Mouse (Mus musculus) induced T-regulatory cell, adult 2 months (primary cell): ENCODE data around the gene Tuba1b.
"Not testable (repeated sequence)": the region's sequence is repeated elsewhere in the genome, so short reads cannot be mapped to it uniquely, and the experiment has no call there.

Experiments used
- DNase-seq: peaks from one replicate; pipeline ENCODE4 v3.0.0-alpha.2; 2012; ENCODE audit warnings: low read depth

The Tuba1b gene

DNA sequence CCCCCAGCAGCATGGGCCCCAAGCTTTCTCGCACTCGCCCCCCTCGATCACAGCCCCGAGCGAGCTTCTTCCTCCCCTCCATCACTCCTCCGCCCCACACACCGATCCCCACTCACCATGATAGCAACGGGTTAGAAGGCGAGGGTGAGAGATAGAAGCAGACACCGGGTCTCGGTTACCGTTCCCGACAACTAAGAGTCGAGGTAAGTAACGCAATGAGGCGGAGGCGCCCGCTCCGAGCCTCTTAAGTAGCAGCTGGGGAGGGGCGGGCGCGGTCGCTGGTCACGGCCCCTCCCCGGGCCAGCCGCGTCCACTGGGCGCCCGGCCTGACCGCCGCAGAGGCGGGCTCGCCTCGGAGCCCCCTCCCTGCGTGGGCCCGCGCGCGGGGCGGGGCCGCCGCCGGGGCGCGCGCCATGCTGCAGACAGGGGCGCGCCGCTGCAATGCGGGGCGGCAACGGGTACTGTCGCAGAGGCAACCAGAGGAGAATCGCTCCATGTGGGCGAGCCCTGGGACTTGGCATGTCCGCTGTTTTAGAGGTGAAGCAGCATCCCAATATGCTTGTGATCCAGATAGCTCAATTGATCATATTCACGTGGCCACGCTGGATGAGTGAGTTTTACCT lies at the start of gene Tuba1b:
Tuba1b (minus strand) TSS at position 349 of the 623 bp plus-strand sequence.
- peak; percentile 92 for DNase-seq

DNA sequence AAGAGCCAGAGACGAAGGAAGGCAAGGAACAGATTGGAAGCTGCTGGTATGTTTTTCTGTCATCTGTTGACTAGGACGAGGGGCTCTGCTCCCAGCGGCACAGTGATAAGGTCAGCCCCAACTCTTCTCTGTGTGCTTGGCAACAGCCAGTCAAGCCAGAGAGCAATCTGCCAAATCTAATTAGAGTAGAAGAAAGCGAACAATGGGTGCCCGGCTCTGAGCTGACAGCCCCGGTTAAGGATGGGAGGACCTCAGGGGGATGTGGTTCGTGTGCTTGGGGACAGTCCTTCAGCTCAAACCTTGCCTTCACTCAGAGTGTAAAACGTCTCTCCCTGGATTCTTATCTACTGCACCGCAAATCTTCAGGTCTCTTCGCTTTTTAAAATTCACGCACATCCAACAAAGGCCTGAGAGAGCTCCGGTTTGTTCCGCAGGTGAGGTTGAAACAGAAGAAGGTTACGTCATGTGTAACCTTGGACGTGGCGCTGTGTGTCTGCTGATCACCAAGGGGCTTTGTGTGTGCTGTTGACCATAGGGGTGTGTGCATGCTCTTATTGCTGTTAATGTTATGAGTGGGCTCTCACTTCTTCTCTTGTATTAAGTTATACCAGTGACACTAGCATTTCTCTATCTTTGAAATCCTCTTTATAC lies 49.2 kb upstream of the Tuba1b start:
- DNase-seq, result no peak

DNA sequence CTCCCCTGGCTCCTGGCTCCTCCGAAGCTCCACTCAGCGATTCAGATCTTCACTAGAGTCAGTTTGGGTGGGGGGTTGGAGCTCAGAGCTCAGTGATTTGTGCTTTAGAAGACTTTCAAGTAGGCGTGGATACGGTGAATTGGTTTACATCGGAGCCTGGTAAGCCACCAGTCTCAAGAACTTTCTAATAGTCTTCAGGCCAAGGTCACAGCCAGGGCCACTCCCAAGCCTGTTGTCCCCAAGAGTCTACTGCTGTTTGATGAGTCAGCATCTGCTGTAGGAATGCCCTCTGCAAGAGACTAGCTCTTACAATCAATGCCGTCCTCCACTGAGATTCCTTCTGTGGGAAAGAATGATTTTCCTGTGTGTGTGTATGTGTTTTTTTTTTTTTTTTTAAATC lies 47.7 kb upstream of the Tuba1b start:
- no peak for DNase-seq

DNA sequence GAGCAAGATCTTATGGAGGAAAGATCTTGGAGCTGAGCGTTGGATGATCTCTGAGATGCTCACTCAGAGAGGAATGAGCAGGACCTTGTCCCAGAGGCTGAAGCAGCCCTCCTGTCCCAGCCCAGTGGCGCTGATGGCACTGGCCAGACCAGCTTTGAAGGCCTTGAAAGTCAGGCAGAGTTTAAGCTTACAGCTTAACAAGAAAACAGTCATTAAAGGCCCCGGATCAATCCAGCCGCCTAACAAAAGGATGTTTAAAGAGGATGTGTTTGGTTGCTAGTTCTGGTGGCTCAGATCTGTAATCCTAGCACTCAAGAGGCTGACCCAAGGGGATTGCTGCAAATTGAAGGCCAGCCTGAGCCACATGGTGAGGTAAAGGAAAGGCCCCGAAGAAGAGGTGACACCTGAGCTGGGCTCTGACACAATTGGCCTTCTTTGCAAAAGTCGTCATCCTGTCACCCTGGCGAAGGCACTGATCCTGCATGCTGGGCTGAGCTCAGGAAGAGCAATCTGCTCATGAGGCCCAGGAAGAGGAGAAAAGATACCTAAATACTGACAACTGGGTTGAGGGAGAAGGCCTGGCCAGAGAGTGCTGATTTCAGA lies 45.7 kb upstream of the Tuba1b start:
- DNase-seq, result no peak

DNA sequence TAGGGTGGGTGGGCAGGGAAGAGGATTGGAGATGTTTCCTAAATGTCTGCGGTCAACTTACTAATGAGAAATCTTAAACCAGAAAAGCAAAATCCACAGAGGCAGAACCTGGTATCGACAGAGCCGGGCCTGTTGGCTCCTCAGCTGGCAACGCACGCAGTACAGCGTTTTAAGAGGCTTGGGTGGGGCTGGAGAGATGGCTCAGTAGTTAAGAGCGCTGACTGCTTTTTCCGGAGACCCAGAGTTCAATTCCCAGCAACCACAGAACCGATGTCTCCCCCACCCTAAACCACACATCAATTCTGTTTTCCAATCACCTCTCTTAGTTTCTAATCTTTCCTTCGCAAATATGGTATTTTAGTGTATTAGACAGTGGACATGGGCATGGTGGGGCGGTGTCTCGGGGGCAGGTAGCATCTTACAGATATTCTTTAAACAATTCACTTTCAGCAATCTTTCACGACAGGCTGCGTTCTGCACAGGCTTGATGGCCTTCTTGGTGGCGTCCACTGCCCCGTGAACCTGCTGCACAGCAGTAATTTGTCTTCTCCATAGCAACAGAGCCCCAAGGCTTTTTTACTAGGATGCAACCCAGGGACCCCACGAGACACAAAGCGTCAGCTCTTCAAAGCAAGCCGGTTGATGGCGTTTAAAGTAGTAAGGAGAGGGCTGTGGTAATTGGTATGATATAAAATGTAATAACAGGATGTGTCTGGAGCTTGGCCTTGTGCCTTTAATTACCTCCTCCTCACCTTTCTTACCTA lies 44.2 kb upstream of the Tuba1b start:
- no peak for DNase-seq

DNA sequence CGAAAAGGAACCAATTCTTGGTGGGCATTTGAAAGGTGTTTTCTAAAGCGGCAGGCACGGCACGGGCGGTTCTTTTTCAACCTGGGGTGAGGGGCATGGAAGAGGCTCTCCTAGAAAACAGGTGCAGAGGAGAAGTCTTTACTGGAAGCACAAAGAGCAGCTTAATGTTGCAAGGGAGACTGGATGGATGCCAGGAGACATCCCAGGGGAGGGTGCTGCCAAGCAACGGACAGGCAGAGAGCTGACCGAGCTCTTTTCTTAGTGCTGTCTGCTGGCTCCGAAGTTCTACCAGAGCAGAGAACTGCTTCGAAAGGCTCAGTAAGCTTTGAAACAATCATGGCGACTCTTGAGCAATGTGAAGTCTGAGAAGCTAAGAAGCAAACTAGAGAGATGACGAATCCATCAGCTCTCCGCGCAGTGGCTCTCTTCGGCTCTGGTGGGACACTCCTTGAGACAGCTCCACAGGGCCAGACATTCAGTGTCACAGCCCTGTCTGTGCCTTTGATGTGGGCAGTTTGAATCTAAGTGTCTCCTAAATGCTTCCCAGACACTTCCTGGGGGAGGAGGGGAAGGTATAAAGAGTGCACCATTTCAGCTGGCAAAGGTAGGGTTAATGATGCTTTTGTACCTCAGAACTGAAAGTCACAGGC lies 43.5 kb upstream of the Tuba1b start:
- no peak for DNase-seq

DNA sequence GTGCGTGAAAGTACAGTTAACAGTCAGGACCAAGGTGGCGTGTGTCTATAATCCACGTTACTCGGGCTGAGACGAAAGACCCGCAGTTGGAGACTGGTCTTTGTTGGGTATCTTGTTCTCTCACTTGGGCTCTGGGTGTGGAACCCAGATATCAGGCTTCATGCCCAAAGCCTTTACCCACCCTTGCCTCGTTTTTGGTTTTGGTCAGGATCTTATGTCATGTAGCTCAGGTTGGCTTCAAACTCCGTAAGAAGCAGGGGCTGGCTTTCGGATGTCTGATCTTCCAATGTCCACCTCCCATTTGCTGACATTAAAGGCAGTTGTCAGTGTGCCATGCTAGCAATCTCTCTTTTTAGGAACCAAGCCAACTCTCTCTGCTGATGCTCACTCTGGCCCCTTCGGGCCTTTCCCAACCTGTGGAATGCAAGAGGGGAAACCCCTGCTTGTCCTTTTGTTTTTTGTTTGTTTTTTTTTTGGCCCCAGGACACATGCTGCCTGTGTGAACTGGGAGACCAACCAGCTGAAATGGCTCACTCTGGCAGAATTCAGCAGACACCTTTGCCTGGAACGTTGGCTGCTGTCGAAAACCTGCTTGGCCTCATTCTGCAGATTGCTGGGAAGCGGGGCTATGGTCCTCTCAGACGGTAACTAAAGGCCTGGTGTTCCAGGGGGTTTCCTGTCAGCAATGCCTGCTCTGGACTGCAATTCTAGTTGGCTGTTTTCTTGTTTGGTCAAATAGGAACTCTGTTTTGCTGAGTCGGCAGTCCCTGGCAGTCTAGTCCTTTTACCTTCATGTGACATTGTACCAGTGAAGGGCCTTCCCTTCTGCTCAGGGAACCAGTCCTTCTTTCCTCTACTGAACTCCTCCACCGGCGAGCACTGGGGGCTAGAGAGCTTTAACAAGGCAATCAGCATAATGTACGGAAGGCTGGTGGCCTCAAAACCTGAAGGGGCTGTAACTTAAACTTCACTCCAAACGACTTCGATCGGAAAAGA lies 42.7 kb upstream of the Tuba1b start:
- DNase-seq, result no peak

DNA sequence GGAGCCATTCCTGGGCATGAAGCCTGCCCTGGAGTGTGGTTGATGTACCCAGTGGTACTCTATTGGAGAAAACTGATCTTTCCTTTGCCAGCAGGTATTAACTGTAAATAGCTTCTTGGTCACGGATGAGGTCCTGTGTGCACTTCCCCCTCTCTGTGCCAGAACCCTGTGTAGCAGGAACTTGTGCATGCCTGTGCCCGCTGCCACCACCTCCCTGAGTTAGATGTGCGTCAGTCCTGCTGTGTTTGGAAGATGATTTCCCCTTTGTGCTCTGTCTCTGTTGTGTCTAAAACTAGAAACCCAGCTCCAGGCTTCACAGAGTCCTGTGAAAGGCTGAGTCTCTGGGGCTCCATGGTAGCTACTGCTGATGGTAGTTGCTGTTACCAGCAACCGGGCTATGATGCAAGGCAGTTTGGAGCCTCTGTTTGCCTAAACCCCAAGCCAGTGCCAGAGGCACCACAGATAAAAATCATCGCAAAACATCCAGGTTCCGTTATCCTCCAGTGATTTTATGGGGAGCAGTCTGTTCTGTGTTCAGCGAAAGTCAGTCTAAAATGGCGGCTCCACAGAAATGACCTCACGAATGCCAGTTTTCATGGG lies 38.8 kb upstream of the Tuba1b start:
- DNase-seq, result no peak

DNA sequence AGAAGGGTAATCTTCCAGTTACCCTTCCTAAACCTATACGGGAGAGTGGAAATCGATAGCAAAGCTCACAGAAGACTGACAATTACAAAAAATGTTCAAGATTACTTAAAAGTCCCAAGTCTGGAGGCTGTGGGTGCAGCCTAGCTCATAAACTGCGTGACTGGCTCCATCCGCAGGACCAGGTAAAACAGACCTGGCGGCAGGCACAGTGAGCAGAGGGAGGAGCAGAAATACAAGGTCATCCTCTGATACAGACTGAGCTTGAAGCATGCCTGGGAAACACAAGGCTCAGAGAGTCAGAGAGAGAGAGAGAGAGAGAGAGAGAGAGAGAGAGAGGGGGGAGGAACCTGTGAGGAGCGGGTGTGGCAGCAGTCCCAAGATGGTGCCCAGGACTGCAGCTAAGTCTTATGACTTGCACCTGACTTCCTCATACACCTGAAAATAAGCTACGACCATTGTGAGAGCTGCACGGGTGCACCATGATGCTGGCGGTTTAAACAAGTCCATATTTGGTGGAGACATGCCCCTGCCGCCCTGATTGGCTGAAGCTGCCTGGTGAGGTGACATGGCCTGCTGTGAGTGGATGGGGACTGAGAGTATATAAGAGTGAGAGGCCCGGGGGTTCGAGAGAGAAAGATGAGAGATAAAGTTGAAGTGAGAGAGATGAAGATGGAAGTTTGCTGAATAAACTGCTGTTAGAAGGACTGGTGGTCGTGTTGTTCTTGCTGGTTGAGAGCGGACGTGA lies 37.4 kb upstream of the Tuba1b start:
- DNase-seq, result not testable (repeated sequence)

DNA sequence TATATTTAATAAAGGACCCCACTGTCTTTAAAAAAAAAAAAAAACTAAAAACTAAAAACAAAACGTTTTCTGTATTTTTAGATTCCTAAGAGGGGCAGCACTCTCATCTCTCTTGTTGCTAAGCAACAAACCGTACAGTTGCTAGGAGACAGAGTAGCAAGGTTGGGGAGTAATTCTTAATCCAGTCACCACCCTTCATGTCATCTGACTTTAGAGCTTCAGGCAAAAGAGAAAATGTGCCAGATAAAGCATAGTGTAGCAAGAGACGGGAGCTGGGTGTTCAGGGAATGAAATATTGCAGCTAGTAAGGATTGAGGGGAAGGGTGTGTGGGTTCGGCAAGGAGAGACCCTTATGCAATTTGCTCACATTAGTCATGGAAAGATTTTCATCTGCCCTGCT lies 36.7 kb upstream of the Tuba1b start:
- no peak for DNase-seq

DNA sequence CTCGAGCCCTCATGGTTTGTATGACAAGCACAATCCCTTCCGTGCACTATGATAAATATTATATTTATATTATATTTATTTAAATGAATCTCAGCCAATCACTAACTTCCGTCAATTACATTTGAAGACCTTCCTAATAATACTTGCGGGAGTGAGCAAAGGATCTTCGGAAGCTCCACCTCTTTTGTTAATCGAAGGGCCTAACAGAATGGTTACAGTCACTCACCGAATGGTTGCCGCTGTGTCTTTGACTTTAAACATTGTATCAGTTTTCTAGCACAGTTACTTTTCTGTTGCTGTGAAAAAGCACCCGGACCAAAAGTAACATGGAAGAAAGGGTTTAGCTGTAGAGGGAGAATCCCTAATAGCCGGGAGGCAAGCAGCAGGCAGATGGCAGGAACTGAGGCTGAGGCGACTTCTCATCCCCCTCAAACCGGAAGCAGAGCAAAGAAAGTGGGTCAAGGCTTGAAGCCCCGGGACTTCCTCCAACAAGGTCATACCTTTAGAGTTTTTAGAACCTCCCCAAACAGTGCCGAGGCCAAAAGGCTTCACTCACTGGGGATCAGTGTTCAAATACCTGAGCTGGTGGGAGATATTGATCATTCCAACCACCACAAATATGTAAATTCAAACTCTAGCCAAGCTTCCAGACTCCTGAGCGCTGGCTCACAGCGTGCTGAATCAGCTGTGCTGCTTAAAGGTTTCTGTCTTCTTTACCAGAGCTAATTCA lies 35.2 kb upstream of the Tuba1b start:
- DNase-seq, result peak; percentile 54

DNA sequence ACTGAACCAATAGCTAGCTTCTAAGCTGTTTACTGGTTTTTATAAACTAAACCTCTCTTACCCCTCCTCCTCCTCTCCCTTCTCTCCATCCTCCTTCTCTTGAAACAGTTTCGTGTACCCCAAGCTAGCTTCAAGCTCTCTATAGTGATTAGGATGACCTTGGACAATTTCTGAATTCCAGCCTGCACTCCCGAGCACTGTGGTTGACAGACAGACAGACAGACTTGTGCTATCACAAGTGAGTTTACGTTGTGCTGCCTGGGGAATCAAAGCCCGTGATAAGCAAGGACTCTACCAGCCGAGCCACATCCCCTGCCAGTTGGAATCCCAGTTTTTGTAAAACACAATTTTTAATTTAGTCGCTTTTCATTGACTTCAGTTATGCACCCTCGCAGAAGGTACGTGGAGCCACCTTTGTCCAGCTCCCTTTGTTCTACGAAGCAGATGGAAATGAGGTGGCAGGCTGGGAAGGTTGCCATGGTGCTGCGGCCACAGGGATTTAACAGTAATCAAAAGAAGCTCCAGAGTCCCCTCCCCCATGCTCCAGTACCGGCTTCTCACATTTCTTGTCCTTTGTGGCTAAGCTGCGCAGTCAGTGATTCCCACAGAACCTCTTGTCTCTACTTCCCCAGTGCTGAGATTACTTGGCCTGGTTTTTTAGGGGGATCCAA lies 34.5 kb upstream of the Tuba1b start:
- DNase-seq, result no peak

DNA sequence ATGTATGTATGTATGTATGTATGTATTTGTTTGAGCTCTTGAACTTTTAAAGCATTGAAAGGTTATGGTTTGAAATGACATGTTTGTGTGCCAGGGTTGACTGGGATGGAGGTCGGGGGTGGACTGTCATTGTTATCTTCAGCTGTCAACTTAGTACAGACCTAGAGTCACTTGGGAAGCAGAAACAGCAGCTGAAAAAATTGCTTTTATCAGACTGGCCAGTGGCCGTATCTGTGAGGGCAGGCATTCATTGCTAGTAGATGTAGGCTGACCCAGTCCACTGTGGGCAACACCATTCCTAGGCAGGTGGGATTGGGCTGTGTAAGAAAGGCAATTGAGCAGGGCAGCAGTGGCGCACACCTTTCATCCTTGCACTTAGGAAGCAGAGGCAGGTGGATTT lies 25.2 kb upstream of the Tuba1b start:
- DNase-seq, result no peak

DNA sequence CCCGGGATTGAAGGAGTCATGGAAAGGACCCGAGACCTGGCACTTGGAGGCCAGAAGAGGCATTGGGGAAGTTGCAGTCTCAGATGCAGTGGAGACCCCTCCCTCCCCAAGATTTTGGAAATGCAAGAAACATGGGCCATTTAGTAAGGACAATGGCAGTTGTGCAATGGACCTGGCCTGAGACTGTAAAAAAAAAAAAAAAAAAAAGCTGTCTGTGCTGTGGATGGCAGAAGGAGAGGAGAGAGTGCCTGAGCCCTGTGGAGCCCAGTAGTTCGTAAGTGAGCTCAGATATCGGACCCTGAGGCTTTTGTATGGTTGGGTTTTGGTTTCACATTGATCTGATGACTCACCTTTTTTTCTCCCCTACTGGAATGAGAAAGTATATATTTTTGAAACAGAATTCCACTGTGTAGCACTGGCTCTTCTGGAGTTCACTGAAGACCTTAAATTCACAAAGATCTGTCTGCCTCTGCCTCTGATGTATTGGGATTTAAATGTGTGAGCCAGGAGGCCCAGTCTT lies 24.6 kb upstream of the Tuba1b start:
- DNase-seq, result peak; percentile 47

DNA sequence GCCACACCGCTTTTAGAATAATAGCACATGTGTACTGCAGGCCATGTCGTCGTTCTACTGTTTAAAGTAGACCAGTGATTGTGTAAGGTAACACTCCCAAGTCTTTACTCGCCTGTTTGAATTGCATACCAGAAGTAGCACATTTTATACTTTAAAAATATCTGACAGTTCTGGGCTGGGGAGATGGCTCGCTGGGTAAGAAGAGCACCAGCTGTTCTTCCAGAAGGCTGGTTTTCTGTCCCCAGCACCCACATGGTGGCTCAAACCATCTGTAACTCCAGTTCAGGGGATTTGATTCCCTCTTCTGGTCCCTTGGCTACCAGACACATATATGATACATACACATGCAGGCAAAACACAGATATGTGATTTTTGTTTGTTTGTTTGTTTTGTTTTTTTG lies 23.1 kb upstream of the Tuba1b start:
- DNase-seq, result no peak

DNA sequence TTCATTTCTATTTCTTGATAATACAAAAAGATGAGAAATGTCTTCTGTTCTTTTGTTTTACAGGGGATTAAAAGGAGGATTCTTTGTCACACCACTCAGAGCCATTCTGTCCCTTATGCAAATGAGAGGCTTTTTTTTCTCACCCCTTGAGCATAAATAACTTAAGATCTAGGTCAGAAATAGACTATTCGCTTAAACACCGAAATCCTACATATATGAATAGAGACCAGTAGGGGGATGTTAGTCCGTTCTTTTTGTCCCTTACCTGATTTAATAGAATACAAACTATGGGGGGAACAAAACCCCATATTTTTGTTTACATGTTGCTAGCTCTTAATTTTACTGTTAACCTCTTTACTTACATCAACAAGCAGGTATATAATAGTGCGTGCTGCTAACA lies 21.6 kb upstream of the Tuba1b start:
- DNase-seq, result no peak

DNA sequence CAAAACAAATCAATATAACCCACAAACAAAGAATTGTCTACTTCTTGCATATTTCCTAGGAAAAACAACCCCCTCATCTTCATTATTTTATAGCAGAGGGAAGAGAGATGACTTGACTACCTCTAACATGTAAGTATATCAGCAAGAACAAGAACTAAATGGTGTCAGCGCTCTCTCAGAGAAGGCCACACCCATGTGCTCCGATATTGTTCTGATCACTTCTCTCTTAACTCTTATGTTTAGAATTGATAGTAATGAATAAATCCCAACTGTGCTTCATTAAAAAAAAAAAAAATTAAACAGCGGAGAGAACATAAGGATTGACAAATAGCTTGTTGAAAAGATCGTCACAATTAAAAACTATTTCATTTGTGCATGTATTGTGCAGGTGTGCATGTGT lies 21.0 kb upstream of the Tuba1b start:
- DNase-seq, result no peak

DNA sequence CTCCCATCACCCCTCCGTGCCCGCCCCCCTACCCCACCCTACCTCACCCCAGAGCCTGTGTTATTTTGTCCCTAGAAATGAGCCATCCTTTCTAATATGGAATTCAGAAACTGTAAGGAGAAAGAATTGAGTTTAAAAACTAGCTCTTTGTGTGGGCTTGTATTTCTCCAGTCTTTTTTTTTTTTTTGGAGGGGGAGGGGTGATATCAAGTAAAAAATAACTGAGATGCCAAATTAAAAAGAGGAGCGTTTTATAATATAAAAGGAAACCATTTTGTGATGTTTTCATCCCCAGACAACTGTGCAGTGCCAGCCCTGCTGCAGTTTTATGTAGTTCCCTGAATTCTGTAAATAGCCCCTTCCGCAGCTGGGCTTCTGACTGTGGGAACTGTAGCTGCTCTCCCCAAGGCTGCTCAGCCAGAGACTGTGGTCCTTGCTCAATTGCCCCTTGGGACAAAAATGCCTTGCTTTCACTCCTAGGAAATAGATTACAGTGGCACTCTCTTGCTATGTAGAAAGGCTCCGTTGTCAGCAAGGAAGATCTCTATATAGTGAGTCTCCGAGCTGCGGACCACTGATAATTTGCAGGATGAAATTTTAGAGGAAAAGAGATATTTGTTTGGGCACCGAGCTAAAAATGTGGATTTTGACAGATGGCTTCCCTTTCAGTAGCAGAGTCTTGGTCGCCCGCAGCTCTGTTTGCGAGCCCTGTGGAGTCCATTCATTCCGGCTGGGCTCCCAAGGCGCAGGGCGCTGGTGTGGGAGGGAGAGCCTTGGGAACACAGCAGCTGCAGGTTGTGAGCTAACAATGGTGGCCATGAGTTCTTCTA lies 20.3 kb upstream of the Tuba1b start:
- no peak for DNase-seq
